Mouse (Mus musculus): ENCODE results near the gene Llgl2.

DNA sequence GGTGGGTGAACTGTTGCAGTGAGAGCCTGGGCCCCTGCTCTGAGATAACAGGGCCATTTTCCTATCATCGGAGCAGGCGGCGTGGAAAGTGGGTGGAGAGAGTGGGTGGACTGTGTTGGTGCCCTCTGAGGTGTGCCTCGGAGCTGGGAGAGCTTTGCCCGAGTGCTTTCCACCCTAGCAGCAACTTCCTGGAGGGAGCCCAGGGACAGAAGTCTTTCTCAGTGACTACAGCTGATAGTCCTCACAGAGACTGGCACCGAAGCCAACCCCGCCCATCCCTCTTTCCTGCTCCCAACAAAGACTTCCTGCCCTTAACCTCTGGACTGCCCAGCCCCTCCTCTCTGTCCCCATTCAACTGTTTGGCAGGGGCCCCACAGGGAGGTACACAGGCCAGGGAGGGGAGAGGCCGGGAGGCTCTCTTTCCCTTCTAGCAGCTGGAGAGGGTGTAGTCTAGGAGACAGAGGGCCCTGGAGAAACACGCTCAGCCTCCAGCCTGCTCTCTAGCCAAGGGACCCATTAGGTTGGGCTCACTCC lies 44.7 kb upstream of the Llgl2 start:
- TF ChIP-seq CTCF (IDR thresholded peaks at IDR 0.05): no peak
- TF ChIP-seq EP300 (IDR thresholded peaks at IDR 0.05): peak; percentile 86
